ENCODE assay signal across 20 mouse cellular contexts in the genomic region with DNA sequence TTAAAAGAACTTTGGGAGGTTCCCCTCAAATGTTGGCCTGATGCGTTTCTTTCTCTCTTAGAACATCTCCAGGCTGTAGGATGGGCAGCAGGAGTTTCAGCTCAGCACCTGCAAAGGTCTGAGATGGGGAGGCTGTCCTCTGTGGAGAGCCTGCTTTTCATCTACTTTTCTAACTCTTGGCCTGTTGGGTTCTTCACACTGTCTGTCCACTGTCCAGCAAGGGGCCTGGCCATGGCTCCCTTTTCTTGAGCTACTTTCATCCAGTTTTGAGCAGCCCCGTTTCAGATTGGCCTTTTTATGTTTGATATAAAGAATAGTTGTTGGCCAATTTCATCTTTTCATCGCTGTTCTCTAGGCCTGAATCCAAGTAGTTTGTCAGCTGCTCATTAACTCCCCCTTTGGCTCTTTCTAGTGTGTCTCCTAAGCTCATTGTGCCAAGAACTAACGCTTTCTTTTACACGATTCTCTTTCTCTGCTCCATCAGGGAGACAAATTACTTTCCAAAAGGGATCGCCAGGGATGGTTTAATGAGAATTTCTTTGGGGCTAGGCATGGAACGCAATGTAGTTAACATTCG. TPM values are rescaled to one million over a fixed set of nuclear protein-coding genes. Genes with fewer than 3 reads are reported as not detected.
A peak's percentile ranks its signal among the peaks of the same experiment; 100 is the strongest.
DNase-seq lines count a peak whose midpoint lies in the region; ATAC-seq lines count a peak whose summit lies in the region.
"Had no signal": no experiment of that assay in that cellular context is flagged by ENCODE, and none has a peak within 500 bp of the region (broad histone marks: within the 10 kb centered on the region; RNA-seq: fewer than 3 reads in every experiment).

No protein-coding gene starts in this region.

- H3K9me3 ChIP-seq in hindbrain, embryonic 12.5 days (replicated peaks): no peaks in the 10 kb centered on the region
- H3K9me3 ChIP-seq in hindbrain, embryonic 16.5 days (ENCODE audit: control insufficient read depth, low read length): no peaks in the 10 kb centered on the region
- H3K9me3 ChIP-seq in neural tube, embryonic 11.5 days (ENCODE audit: control insufficient read depth, low read length): no peaks in the 10 kb centered on the region
- no peaks in the 10 kb centered on the region for H3K9me3 ChIP-seq in forebrain, embryonic 11.5 days (ENCODE audit: control insufficient read depth, low read length)
- no peaks in the 10 kb centered on the region for H3K9me3 ChIP-seq in forebrain, embryonic 16.5 days (ENCODE audit: control insufficient read depth, low read length)
- H3K9me3 ChIP-seq: intestine, embryonic 15.5 days; kidney, embryonic 15.5 days; lung, embryonic 15.5 days had no signal

- ATAC-seq in hindbrain, embryonic 12.5 days (ENCODE audit: low FRiP score): peak; percentile 5; the same call in 1 of the 2 replicates
- no peak; the same call in 1 of the 2 replicates for ATAC-seq in hindbrain, embryonic 16.5 days
- ATAC-seq in neural tube, embryonic 11.5 days (ENCODE audit: insufficient read depth, low FRiP score, low TSS enrichment): 0 out of 2 replicates have a peak, but pooled peaks have one; percentile 2
- ATAC-seq in forebrain, embryonic 11.5 days (replicated peaks; ENCODE audit: low FRiP score): peak; percentile 68
- peak; percentile 73 for ATAC-seq in forebrain, embryonic 16.5 days
- ATAC-seq: CD4-positive, CD25-positive, alpha-beta regulatory T cell, adult 4 months; intestine, embryonic 15.5 days had no signal

- no peak overlapping the region for H3K4me3 ChIP-seq in hindbrain, embryonic 12.5 days
- no peak overlapping the region for H3K4me3 ChIP-seq in hindbrain, embryonic 16.5 days (ENCODE audit: low read length)
- no peak overlapping the region for H3K4me3 ChIP-seq in neural tube, embryonic 11.5 days (ENCODE audit: low read depth, low read length)
- no peak overlapping the region for H3K4me3 ChIP-seq in forebrain, embryonic 11.5 days (ENCODE audit: low read depth, low read length)
- no peak overlapping the region for H3K4me3 ChIP-seq in forebrain, embryonic 16.5 days (replicated peaks; ENCODE audit: low read length)
- H3K4me3 ChIP-seq: erythroblast, embryonic 14.5 days; intestine, embryonic 15.5 days; kidney, embryonic 15.5 days; lung, embryonic 15.5 days had no signal

- H3K36me3 ChIP-seq in hindbrain, embryonic 12.5 days: no peaks in the 10 kb centered on the region
- no peaks in the 10 kb centered on the region for H3K36me3 ChIP-seq in hindbrain, embryonic 16.5 days (ENCODE audit: control insufficient read depth, insufficient read depth, low read length)
- H3K36me3 ChIP-seq in neural tube, embryonic 11.5 days (ENCODE audit: control insufficient read depth, insufficient read depth, low read length): no peaks in the 10 kb centered on the region
- no peaks in the 10 kb centered on the region for H3K36me3 ChIP-seq in forebrain, embryonic 11.5 days (ENCODE audit: control insufficient read depth, insufficient read depth, low read length)
- H3K36me3 ChIP-seq in forebrain, embryonic 16.5 days (ENCODE audit: control insufficient read depth, insufficient read depth): no peaks in the 10 kb centered on the region
- H3K36me3 ChIP-seq: intestine, embryonic 15.5 days; kidney, embryonic 15.5 days; lung, embryonic 15.5 days had no signal

- H3K27me3 ChIP-seq in hindbrain, embryonic 12.5 days: peaks cover 96% of the 10 kb centered on the region
- H3K27me3 ChIP-seq in hindbrain, embryonic 16.5 days (replicated peaks; ENCODE audit: control insufficient read depth, insufficient read depth, low read length): peaks cover 53% of the 10 kb centered on the region
- H3K27me3 ChIP-seq in neural tube, embryonic 11.5 days (ENCODE audit: control insufficient read depth, insufficient read depth, low read length): peaks cover 77% of the 10 kb centered on the region
- peaks cover 57% of the 10 kb centered on the region for H3K27me3 ChIP-seq in forebrain, embryonic 11.5 days (ENCODE audit: control insufficient read depth, insufficient read depth, low read length)
- peaks cover 16% of the 10 kb centered on the region for H3K27me3 ChIP-seq in forebrain, embryonic 16.5 days (replicated peaks; ENCODE audit: control insufficient read depth, insufficient read depth, low read length)

- no peak overlapping the region for H3K4me2 ChIP-seq in hindbrain, embryonic 12.5 days (replicated peaks)
- no peak overlapping the region; the same call in 1 of the 2 replicates for H3K4me2 ChIP-seq in hindbrain, embryonic 16.5 days (ENCODE audit: low read length)
- H3K4me2 ChIP-seq in neural tube, embryonic 11.5 days (ENCODE audit: low read depth): no peak overlapping the region
- H3K4me2 ChIP-seq in forebrain, embryonic 11.5 days (ENCODE audit: low read depth, low read length, severe bottlenecking): no peak overlapping the region
- peak overlapping the region; percentile 51 for H3K4me2 ChIP-seq in forebrain, embryonic 16.5 days (ENCODE audit: low read length)
- H3K4me2 ChIP-seq: intestine, embryonic 15.5 days; kidney, embryonic 15.5 days; liver, embryonic 11.5 days; lung, embryonic 15.5 days had no signal

- no peak for DNase-seq in neural tube, embryonic 11.5 days (ENCODE audit: low spot score)
- DNase-seq in neural tube, embryonic 10.5 days (ENCODE audit: extremely low spot score, low spot score): no peak
- DNase-seq in forebrain, embryonic 11.5 days (ENCODE audit: low spot score): peak; percentile 72
- DNase-seq in spleen, postnatal 14 days (ENCODE audit: low spot score in 2 of 2): no peak
- DNase-seq: adrenal gland, adult 2 months; cerebellum, adult 2 months; heart, postnatal 36 days; left cerebral cortex, postnatal 4 days; thymus, postnatal 36 days had no signal

- no peak overlapping the region for H3K9ac ChIP-seq in hindbrain, embryonic 12.5 days
- H3K9ac ChIP-seq in hindbrain, embryonic 16.5 days (ENCODE audit: low read depth, low read length): no peak overlapping the region
- no peak overlapping the region for H3K9ac ChIP-seq in neural tube, embryonic 11.5 days (ENCODE audit: low read length)
- H3K9ac ChIP-seq in forebrain, embryonic 11.5 days (ENCODE audit: low read length): no peak overlapping the region
- no peak overlapping the region for H3K9ac ChIP-seq in forebrain, embryonic 16.5 days (replicated peaks; ENCODE audit: low read depth, low read length)
- H3K9ac ChIP-seq: intestine, embryonic 15.5 days; kidney, embryonic 15.5 days; lung, embryonic 15.5 days had no signal

- 2% methylated on average over 8 of the region's 8 CpGs for WGBS in hindbrain, embryonic 12.5 days
- 2% methylated on average over 8 of the region's 8 CpGs for WGBS in hindbrain, embryonic 16.5 days
- 4% methylated on average over 8 of the region's 8 CpGs for WGBS in neural tube, embryonic 11.5 days
- 2% methylated on average over 8 of the region's 8 CpGs for WGBS in forebrain, embryonic 11.5 days
- WGBS in forebrain, embryonic 16.5 days: 3% methylated on average over 8 of the region's 8 CpGs

- peaks cover 9% of the 10 kb centered on the region; the same call in 1 of the 2 replicates for H3K4me1 ChIP-seq in hindbrain, embryonic 12.5 days
- no peaks in the 10 kb centered on the region for H3K4me1 ChIP-seq in hindbrain, embryonic 16.5 days (ENCODE audit: control insufficient read depth, insufficient read depth, low read depth, low read length)
- no peaks in the 10 kb centered on the region for H3K4me1 ChIP-seq in neural tube, embryonic 11.5 days (ENCODE audit: control insufficient read depth, insufficient read depth, low read length)
- H3K4me1 ChIP-seq in forebrain, embryonic 11.5 days (replicated peaks; ENCODE audit: control insufficient read depth, insufficient read depth, low read length): peaks cover 19% of the 10 kb centered on the region; the same call in 1 of the 2 replicates
- peaks cover 42% of the 10 kb centered on the region for H3K4me1 ChIP-seq in forebrain, embryonic 16.5 days (replicated peaks; ENCODE audit: control insufficient read depth, insufficient read depth, low read length)

- H3K27ac ChIP-seq in hindbrain, embryonic 12.5 days: no peak overlapping the region
- no peak overlapping the region for H3K27ac ChIP-seq in hindbrain, embryonic 16.5 days (ENCODE audit: low read depth, low read length)
- no peak overlapping the region for H3K27ac ChIP-seq in neural tube, embryonic 11.5 days (ENCODE audit: low read depth, low read length)
- H3K27ac ChIP-seq in forebrain, embryonic 11.5 days (ENCODE audit: low read depth, low read length): peak overlapping the region; percentile 90
- H3K27ac ChIP-seq in forebrain, embryonic 16.5 days (ENCODE audit: low read length): peak overlapping the region; percentile 95
- H3K27ac ChIP-seq: intestine, embryonic 15.5 days; kidney, embryonic 15.5 days; lung, embryonic 15.5 days; stomach, postnatal 0 days had no signal

RNA-seq across cellular contexts. Expression of a gene that starts 10.5 kb away (rescaled TPM):
- polyA plus RNA-seq in hindbrain, embryonic 12.5 days (2016; fragmentation: Nextera tagmentation; extraction: Ambion mirVana): 0.31 and 0.63 TPM in 2 replicates
- 0.06 and 2.3 TPM in 2 replicates for polyA plus RNA-seq in hindbrain, embryonic 16.5 days (2015; fragmentation: Nextera tagmentation; extraction: Ambion mirVana)
- polyA plus RNA-seq in neural tube, embryonic 11.5 days (2014; fragmentation: Nextera tagmentation; extraction: Ambion mirVana): not detected in 2 replicates
- polyA plus RNA-seq in forebrain, embryonic 11.5 days (2014; fragmentation: Nextera tagmentation; extraction: Ambion mirVana): 47.5 and 51.5 TPM in 2 replicates
- 85.1 and 93.0 TPM in 2 replicates for polyA plus RNA-seq in forebrain, embryonic 16.5 days (2015; fragmentation: Nextera tagmentation; extraction: Ambion mirVana)
- polyA plus RNA-seq: adrenal gland, adult 2 months; CD4-positive, CD25-positive, alpha-beta regulatory T cell, adult 4 months; cerebellum, adult 2 months; erythroblast, embryonic 14.5 days; intestine, embryonic 15.5 days; kidney, embryonic 15.5 days; spleen, adult 2 months; stomach, postnatal 0 days had no signal

RNA-seq across cellular contexts. Expression of a gene that starts 53.5 kb away (rescaled TPM):
- 30.4 and 32.6 TPM in 2 replicates for polyA plus RNA-seq in hindbrain, embryonic 12.5 days (2016; fragmentation: Nextera tagmentation; extraction: Ambion mirVana)
- 39.1 and 42.3 TPM in 2 replicates for polyA plus RNA-seq in hindbrain, embryonic 16.5 days (2015; fragmentation: Nextera tagmentation; extraction: Ambion mirVana)
- polyA plus RNA-seq in neural tube, embryonic 11.5 days (2014; fragmentation: Nextera tagmentation; extraction: Ambion mirVana): 20.7 and 21.3 TPM in 2 replicates
- 30.0 and 35.2 TPM in 2 replicates for polyA plus RNA-seq in forebrain, embryonic 11.5 days (2014; fragmentation: Nextera tagmentation; extraction: Ambion mirVana)
- polyA plus RNA-seq in forebrain, embryonic 16.5 days (2015; fragmentation: Nextera tagmentation; extraction: Ambion mirVana): 46.6 and 50.5 TPM in 2 replicates

RNA-seq across cellular contexts. Expression of a gene that starts 53.7 kb away (rescaled TPM):
- polyA plus RNA-seq in hindbrain, embryonic 12.5 days (2016; fragmentation: Nextera tagmentation; extraction: Ambion mirVana): 0.12 TPM in 1 of 2 replicates, not detected in the other
- polyA plus RNA-seq in hindbrain, embryonic 16.5 days (2015; fragmentation: Nextera tagmentation; extraction: Ambion mirVana): 0.19 and 0.27 TPM in 2 replicates
- polyA plus RNA-seq in neural tube, embryonic 11.5 days (2014; fragmentation: Nextera tagmentation; extraction: Ambion mirVana): 0.12 and 0.16 TPM in 2 replicates
- polyA plus RNA-seq in forebrain, embryonic 11.5 days (2014; fragmentation: Nextera tagmentation; extraction: Ambion mirVana): 0.23 TPM in 1 of 2 replicates, not detected in the other
- polyA plus RNA-seq in forebrain, embryonic 16.5 days (2015; fragmentation: Nextera tagmentation; extraction: Ambion mirVana): 0.25 and 0.29 TPM in 2 replicates
- polyA plus RNA-seq: adrenal gland, adult 2 months; erythroblast, embryonic 14.5 days had no signal

Comparison
In these comparisons a context has a peak if more than half of its experiments do, and no peak if none do; other contexts are left out.
1. H3K27ac ChIP-seq: peak in forebrain, embryonic 11.5 days (single experiment) and forebrain, embryonic 16.5 days (single experiment); none in hindbrain, embryonic 12.5 days (single experiment), hindbrain, embryonic 16.5 days (single experiment) and neural tube, embryonic 11.5 days (single experiment).
2. RNA of a gene that starts 10.5 kb away (polyA plus RNA-seq): 85.1 to 93.0 TPM in forebrain, embryonic 16.5 days and 47.5 to 51.5 TPM in forebrain, embryonic 11.5 days; 0.31 to 0.63 TPM in hindbrain, embryonic 12.5 days, 0.06 to 2.3 TPM in hindbrain, embryonic 16.5 days and not detected in neural tube, embryonic 11.5 days; every median in the first group is over 10 times any median in the second.